ENCODE assay signal across 12 mouse cellular contexts in genomic region chr13:104684361-104685011, GRCm38 (mm10).
DNase-seq lines count a peak whose midpoint lies in the region; ATAC-seq and TF ChIP-seq lines count a peak whose summit lies in the region.
"Had no signal": no experiment of that assay in that cellular context is flagged by ENCODE, and none has a peak within 500 bp of the region (broad histone marks: within the 10 kb centered on the region; RNA-seq: fewer than 3 reads in every experiment).

No protein-coding gene starts in this region.

- DNase-seq in kidney, adult 2 months = no peak
- peak; percentile 36 for DNase-seq in CD4-positive, CD25-positive, alpha-beta regulatory T cell, adult 2 months (ENCODE audit: low read depth, low spot score)
- DNase-seq in adrenal gland, postnatal 36 days = no peak
- no peak for DNase-seq in adrenal gland, postnatal 14 days
- DNase-seq: cerebellum, adult 9-10 months; kidney, adult 8-10 months; layer of hippocampus, postnatal 36 days; midbrain, embryonic 14.5 days; right cerebral cortex, adult 18-20 months had no signal

- no peak for TF ChIP-seq POLR2A in kidney, adult 2 months (IDR thresholded peaks at IDR 0.05; ENCODE audit: low read depth, low read length)
- 0 out of 2 replicates have a peak, but pooled peaks have one; percentile 23 for TF ChIP-seq POLR2A in embryonic fibroblast, embryonic 13.5 days (IDR thresholded peaks at IDR 0.05; ENCODE audit: low read depth, low read length)

- peaks cover 10% of the 10 kb centered on the region for H3K4me1 ChIP-seq in kidney, embryonic 14.5 days (ENCODE audit: control insufficient read depth, insufficient read depth, low read length)
- H3K4me1 ChIP-seq in kidney, adult 2 months (ENCODE audit: control insufficient read depth, insufficient read depth, low read length) = no peaks in the 10 kb centered on the region; the same call in 1 of the 2 replicates
- peaks cover 27% of the 10 kb centered on the region for H3K4me1 ChIP-seq in embryonic fibroblast, embryonic 13.5 days (ENCODE audit: control insufficient read depth, insufficient read depth, low read length)

- H3K27me3 ChIP-seq in kidney, embryonic 14.5 days (ENCODE audit: control insufficient read depth, insufficient read depth, low read length) = no peaks in the 10 kb centered on the region
- no peaks in the 10 kb centered on the region for H3K27me3 ChIP-seq in kidney, adult 2 months (replicated peaks; ENCODE audit: control insufficient read depth, insufficient read depth, low read length)

- ATAC-seq in kidney, embryonic 14.5 days (ENCODE audit: low FRiP score, low TSS enrichment) = peak; percentile 73
- peak; percentile 45 for ATAC-seq in CD4-positive, CD25-positive, alpha-beta regulatory T cell, adult 4 months

- no peak for TF ChIP-seq CTCF in kidney, adult 2 months (conservative IDR thresholded peaks at IDR 0.05; ENCODE audit: insufficient read depth, insufficient read length, low read depth, low read length)
- no peak for TF ChIP-seq CTCF in embryonic fibroblast, embryonic 13.5 days (IDR thresholded peaks at IDR 0.05; ENCODE audit: borderline replicate concordance, insufficient read depth, low read length)

- H3K27ac ChIP-seq in kidney, embryonic 14.5 days (ENCODE audit: low read depth, low read length) = peak overlapping the region; percentile 38; the same call in 1 of the 2 replicates
- H3K27ac ChIP-seq in kidney, adult 2 months (ENCODE audit: insufficient read depth, low read depth, low read length) = no peak overlapping the region
- peak overlapping the region; percentile 97 for H3K27ac ChIP-seq in embryonic fibroblast, embryonic 13.5 days (ENCODE audit: insufficient read depth, low read length)

- 14% methylated on average over 6 of the region's 6 CpGs for WGBS in kidney, embryonic 14.5 days
- 42% methylated on average over 6 of the region's 6 CpGs for WGBS in kidney, adult 2 months

- H3K4me2 ChIP-seq in kidney, embryonic 14.5 days (replicated peaks; ENCODE audit: low read depth, low read length) = no peak overlapping the region

- no peaks in the 10 kb centered on the region for H3K9me3 ChIP-seq in kidney, embryonic 14.5 days (ENCODE audit: control insufficient read depth, low read length)

- no peak overlapping the region for H3K9ac ChIP-seq in kidney, embryonic 14.5 days (ENCODE audit: low read depth, low read length)

- H3K36me3 ChIP-seq in kidney, embryonic 14.5 days (ENCODE audit: control insufficient read depth, insufficient read depth, low read length) = no peaks in the 10 kb centered on the region
- H3K36me3 ChIP-seq in kidney, adult 2 months (ENCODE audit: control insufficient read depth, insufficient read depth, low read length) = no peaks in the 10 kb centered on the region

- H3K4me3 ChIP-seq in kidney, embryonic 14.5 days (ENCODE audit: low read length) = no peak overlapping the region
- H3K4me3 ChIP-seq in kidney, adult 2 months (ENCODE audit: insufficient read depth, low read depth, low read length) = no peak overlapping the region
- H3K4me3 ChIP-seq in embryonic fibroblast, embryonic 13.5 days (ENCODE audit: insufficient read depth, low read length) = peak overlapping the region; percentile 1; the same call in 1 of the 2 replicates
